ENCODE assay signal across 15 mouse cellular contexts in genomic region chr6:108529150-108529549, GRCm38 (mm10).
DNase-seq lines count a peak whose midpoint lies in the region; ATAC-seq and TF ChIP-seq lines count a peak whose summit lies in the region.
"Had no signal": no experiment of that assay in that cellular context is flagged by ENCODE, and none has a peak within 500 bp of the region (broad histone marks: within the 10 kb centered on the region; RNA-seq: fewer than 3 reads in every experiment).

No protein-coding gene starts in this region.

- DNase-seq in stomach, postnatal 0 days (ENCODE audit: low spot score), result no peak
- no peak for DNase-seq in forebrain, embryonic 11.5 days (ENCODE audit: low spot score)
- DNase-seq in left cerebral cortex, adult 18-20 months (ENCODE audit: low spot score in 2 of 2), result no peak
- no peak for DNase-seq in ovary, postnatal 36 days (ENCODE audit: low spot score)
- DNase-seq: adrenal gland, postnatal 10 days; cerebellum, adult 2 months; heart, adult 18-20 months had no signal

- H3K27me3 ChIP-seq in stomach, embryonic 14.5 days (ENCODE audit: control insufficient read depth, insufficient read depth, low read length), result no peaks in the 10 kb centered on the region
- no peaks in the 10 kb centered on the region for H3K27me3 ChIP-seq in stomach, postnatal 0 days (ENCODE audit: control insufficient read depth, insufficient read depth, low read length)
- no peaks in the 10 kb centered on the region for H3K27me3 ChIP-seq in intestine, postnatal 0 days (replicated peaks; ENCODE audit: control insufficient read depth, insufficient read depth, low read length)
- peaks cover 4% of the 10 kb centered on the region for H3K27me3 ChIP-seq in megakaryocyte, embryonic 14.5 days (replicated peaks)
- no peaks in the 10 kb centered on the region for H3K27me3 ChIP-seq in forebrain, embryonic 11.5 days (ENCODE audit: control insufficient read depth, insufficient read depth, low read length)
- H3K27me3 ChIP-seq: lung, embryonic 15.5 days; midbrain, embryonic 12.5 days had no signal

- ATAC-seq in stomach, embryonic 14.5 days (ENCODE audit: insufficient number of reproducible peaks, insufficient read depth, low FRiP score, low read depth), result peak; percentile 62; the same call in 1 of the 2 replicates
- no peak for ATAC-seq in stomach, postnatal 0 days (ENCODE audit: low FRiP score, low TSS enrichment)
- no peak for ATAC-seq in intestine, postnatal 0 days
- ATAC-seq in cerebellum, adult (ENCODE audit: insufficient number of reproducible peaks, low FRiP score, low TSS enrichment), result no peak
- ATAC-seq in forebrain, embryonic 11.5 days (replicated peaks; ENCODE audit: low FRiP score), result no peak

- no peak for TF ChIP-seq CTCF in stomach, postnatal 0 days (IDR thresholded peaks at IDR 0.05; ENCODE audit: low read depth)
- TF ChIP-seq CTCF in intestine, postnatal 0 days (IDR thresholded peaks at IDR 0.05; ENCODE audit: low read depth), result no peak

- H3K9ac ChIP-seq in stomach, embryonic 14.5 days (replicated peaks; ENCODE audit: low read depth, low read length), result no peak overlapping the region
- H3K9ac ChIP-seq in stomach, postnatal 0 days (ENCODE audit: low read length), result no peak overlapping the region
- no peak overlapping the region for H3K9ac ChIP-seq in intestine, postnatal 0 days (ENCODE audit: low read depth, low read length)
- no peak overlapping the region for H3K9ac ChIP-seq in forebrain, embryonic 11.5 days (ENCODE audit: low read length)
- H3K9ac ChIP-seq: lung, embryonic 15.5 days; midbrain, embryonic 12.5 days had no signal

- peaks cover 18% of the 10 kb centered on the region; the same call in 1 of the 2 replicates for H3K4me1 ChIP-seq in stomach, embryonic 14.5 days (ENCODE audit: control insufficient read depth, insufficient read depth, low read length)
- H3K4me1 ChIP-seq in stomach, postnatal 0 days (replicated peaks; ENCODE audit: control insufficient read depth, insufficient read depth), result no peaks in the 10 kb centered on the region
- peaks cover 15% of the 10 kb centered on the region; the same call in 1 of the 2 replicates for H3K4me1 ChIP-seq in intestine, postnatal 0 days (replicated peaks; ENCODE audit: control insufficient read depth, insufficient read depth, low read length)
- peaks cover 68% of the 10 kb centered on the region for H3K4me1 ChIP-seq in megakaryocyte, embryonic 14.5 days
- no peaks in the 10 kb centered on the region for H3K4me1 ChIP-seq in forebrain, embryonic 11.5 days (replicated peaks; ENCODE audit: control insufficient read depth, insufficient read depth, low read length)

- no peak overlapping the region for H3K4me3 ChIP-seq in stomach, embryonic 14.5 days (ENCODE audit: low read depth, low read length)
- no peak overlapping the region for H3K4me3 ChIP-seq in stomach, postnatal 0 days (ENCODE audit: low read depth, low read length)
- no peak overlapping the region for H3K4me3 ChIP-seq in intestine, postnatal 0 days (ENCODE audit: low read depth, low read length)
- H3K4me3 ChIP-seq in megakaryocyte, embryonic 14.5 days (replicated peaks), result peak overlapping the region; percentile 4
- no peak overlapping the region for H3K4me3 ChIP-seq in forebrain, embryonic 11.5 days (ENCODE audit: low read depth, low read length)
- H3K4me3 ChIP-seq: forebrain, embryonic 10.5 days; layer of hippocampus, adult 2 months; lung, embryonic 15.5 days; midbrain, embryonic 12.5 days had no signal

- no peak for TF ChIP-seq EP300 in stomach, postnatal 0 days (optimal IDR thresholded peaks at IDR 0.05)

- no peak overlapping the region for H3K4me2 ChIP-seq in stomach, embryonic 14.5 days (replicated peaks; ENCODE audit: low read depth, low read length)
- no peak overlapping the region for H3K4me2 ChIP-seq in stomach, postnatal 0 days (replicated peaks; ENCODE audit: low read depth)
- H3K4me2 ChIP-seq in intestine, postnatal 0 days (replicated peaks; ENCODE audit: low read depth), result no peak overlapping the region
- no peak overlapping the region for H3K4me2 ChIP-seq in forebrain, embryonic 11.5 days (ENCODE audit: low read depth, low read length, severe bottlenecking)
- H3K4me2 ChIP-seq: lung, embryonic 15.5 days; midbrain, embryonic 12.5 days had no signal

- H3K36me3 ChIP-seq in stomach, embryonic 14.5 days (ENCODE audit: control insufficient read depth, insufficient read depth, low read length), result no peaks in the 10 kb centered on the region
- no peaks in the 10 kb centered on the region for H3K36me3 ChIP-seq in stomach, postnatal 0 days (ENCODE audit: control insufficient read depth, insufficient read depth, low read length)
- H3K36me3 ChIP-seq in intestine, postnatal 0 days (ENCODE audit: control insufficient read depth, insufficient read depth), result peaks cover 9% of the 10 kb centered on the region
- peaks cover 71% of the 10 kb centered on the region for H3K36me3 ChIP-seq in megakaryocyte, embryonic 14.5 days (replicated peaks; ENCODE audit: low read length)
- H3K36me3 ChIP-seq in forebrain, embryonic 11.5 days (ENCODE audit: control insufficient read depth, insufficient read depth, low read length), result no peaks in the 10 kb centered on the region
- H3K36me3 ChIP-seq: lung, embryonic 15.5 days; midbrain, embryonic 12.5 days had no signal

- H3K27ac ChIP-seq in stomach, embryonic 14.5 days (ENCODE audit: low read length), result no peak overlapping the region
- no peak overlapping the region for H3K27ac ChIP-seq in stomach, postnatal 0 days (replicated peaks)
- H3K27ac ChIP-seq in intestine, postnatal 0 days (ENCODE audit: low read depth, low read length), result peak overlapping the region; percentile 94; the same call in 1 of the 2 replicates
- H3K27ac ChIP-seq in forebrain, embryonic 11.5 days (ENCODE audit: low read depth, low read length), result no peak overlapping the region
- H3K27ac ChIP-seq: forebrain, embryonic 10.5 days; layer of hippocampus, adult 2 months; lung, embryonic 15.5 days; midbrain, embryonic 12.5 days had no signal

- 93% methylated on average over 3 of the region's 3 CpGs for WGBS in stomach, embryonic 14.5 days
- 80% methylated on average over 3 of the region's 3 CpGs for WGBS in stomach, postnatal 0 days
- WGBS in intestine, postnatal 0 days, result 89% methylated on average over 3 of the region's 3 CpGs
- 92% methylated on average over 3 of the region's 3 CpGs for WGBS in forebrain, embryonic 11.5 days

- no peaks in the 10 kb centered on the region for H3K9me3 ChIP-seq in stomach, embryonic 14.5 days (ENCODE audit: control insufficient read depth, low read depth, low read length)
- no peaks in the 10 kb centered on the region for H3K9me3 ChIP-seq in stomach, postnatal 0 days (ENCODE audit: control insufficient read depth, low read length)
- H3K9me3 ChIP-seq in intestine, postnatal 0 days (ENCODE audit: control insufficient read depth), result no peaks in the 10 kb centered on the region
- no peaks in the 10 kb centered on the region for H3K9me3 ChIP-seq in megakaryocyte, embryonic 14.5 days
- H3K9me3 ChIP-seq in forebrain, embryonic 11.5 days (ENCODE audit: control insufficient read depth, low read length), result no peaks in the 10 kb centered on the region
- H3K9me3 ChIP-seq: forebrain, embryonic 10.5 days; lung, embryonic 15.5 days; midbrain, embryonic 12.5 days had no signal
